8 mouse cellular contexts compared by ENCODE assay signal in the genomic region with DNA sequence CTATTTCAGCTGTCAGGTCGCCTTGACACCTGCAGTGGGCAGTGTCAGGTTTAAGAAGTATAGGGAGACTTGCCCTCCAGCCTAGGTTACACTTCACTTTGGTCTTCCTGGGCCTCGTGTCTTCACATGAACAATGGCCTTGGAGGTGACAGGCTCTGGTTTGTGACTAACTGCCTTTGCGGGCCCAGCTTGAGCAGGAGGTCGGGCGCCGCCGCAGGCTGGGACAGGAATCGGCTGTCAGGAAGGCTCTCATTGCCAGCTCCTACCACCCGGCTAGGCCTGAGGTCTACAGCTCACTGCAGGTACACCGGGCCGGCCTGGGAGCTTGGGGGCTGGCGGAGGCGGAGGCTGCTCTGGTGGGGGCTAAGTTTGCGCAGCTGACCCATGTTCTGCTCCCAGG. TPM values are rescaled to one million over a fixed set of nuclear protein-coding genes. Genes with fewer than 3 reads are reported as not detected.
A peak's percentile ranks its signal among the peaks of the same experiment; 100 is the strongest.
DNase-seq lines count a peak whose midpoint lies in the region; ATAC-seq lines count a peak whose summit lies in the region.

No protein-coding gene starts in this region.

- DNase-seq in urinary bladder, postnatal 14 days (ENCODE audit: low spot score) = peak; percentile 58
- DNase-seq in urinary bladder, postnatal 4 days (ENCODE audit: low spot score in 2 of 2) = no peak
- peak; percentile 65 for DNase-seq in c-Kit-positive CD71-positive TER-119-positive erythroid progenitor cells, embryonic 14.5 days (ENCODE audit: low spot score)
- peak; percentile 58 for DNase-seq in forebrain, embryonic 14.5 days (ENCODE audit: low spot score)
- DNase-seq in natural killer cell, adult 2 months (ENCODE audit: low spot score in 2 of 2) = peak; percentile 49 to 62
- peak; percentile 68 to 78 for DNase-seq in thymus, postnatal 36 days

- H3K4me3 ChIP-seq in forebrain, embryonic 14.5 days (ENCODE audit: low read depth, low read length) = peak overlapping the region; percentile 68
- peak overlapping the region; percentile 90 for H3K4me3 ChIP-seq in intestine, embryonic 15.5 days (replicated peaks)
- H3K4me3 ChIP-seq in liver, embryonic 12.5 days = peak overlapping the region; percentile 96

- ATAC-seq in forebrain, embryonic 14.5 days = no peak
- no peak for ATAC-seq in intestine, embryonic 15.5 days
- no peak for ATAC-seq in liver, embryonic 12.5 days

- peaks cover 13% of the 10 kb centered on the region for H3K36me3 ChIP-seq in forebrain, embryonic 14.5 days (ENCODE audit: control insufficient read depth, insufficient read depth, low read length)
- peaks cover 12% of the 10 kb centered on the region for H3K36me3 ChIP-seq in intestine, embryonic 15.5 days
- H3K36me3 ChIP-seq in liver, embryonic 12.5 days = peaks cover 23% of the 10 kb centered on the region

- H3K4me1 ChIP-seq in forebrain, embryonic 14.5 days (ENCODE audit: control insufficient read depth, insufficient read depth, low read length) = peaks cover 19% of the 10 kb centered on the region
- peaks cover 28% of the 10 kb centered on the region for H3K4me1 ChIP-seq in intestine, embryonic 15.5 days (replicated peaks)
- peaks cover 59% of the 10 kb centered on the region for H3K4me1 ChIP-seq in liver, embryonic 12.5 days

- peak overlapping the region; percentile 60 for H3K9ac ChIP-seq in forebrain, embryonic 14.5 days (ENCODE audit: low read length)
- peak overlapping the region; percentile 72 for H3K9ac ChIP-seq in intestine, embryonic 15.5 days
- peak overlapping the region; percentile 85 for H3K9ac ChIP-seq in liver, embryonic 12.5 days

- H3K4me2 ChIP-seq in forebrain, embryonic 14.5 days (ENCODE audit: low read length) = peak overlapping the region; percentile 69
- H3K4me2 ChIP-seq in intestine, embryonic 15.5 days (replicated peaks) = peak overlapping the region; percentile 78
- peak overlapping the region; percentile 96 for H3K4me2 ChIP-seq in liver, embryonic 12.5 days

- no peaks in the 10 kb centered on the region for H3K9me3 ChIP-seq in forebrain, embryonic 14.5 days (replicated peaks; ENCODE audit: control insufficient read depth, low read length)
- no peaks in the 10 kb centered on the region for H3K9me3 ChIP-seq in intestine, embryonic 15.5 days
- no peaks in the 10 kb centered on the region for H3K9me3 ChIP-seq in liver, embryonic 12.5 days (replicated peaks)

- H3K27me3 ChIP-seq in forebrain, embryonic 14.5 days (replicated peaks; ENCODE audit: control insufficient read depth, insufficient read depth, low read length) = no peaks in the 10 kb centered on the region
- H3K27me3 ChIP-seq in intestine, embryonic 15.5 days (replicated peaks) = no peaks in the 10 kb centered on the region
- no peaks in the 10 kb centered on the region for H3K27me3 ChIP-seq in liver, embryonic 12.5 days (replicated peaks)

- WGBS in forebrain, embryonic 14.5 days = 15% methylated on average over 14 of the region's 14 CpGs
- WGBS in intestine, embryonic 15.5 days = 14% methylated on average over 14 of the region's 14 CpGs
- 23% methylated on average over 14 of the region's 14 CpGs for WGBS in liver, embryonic 12.5 days (ENCODE audit: insufficient replicate concordance)

- H3K27ac ChIP-seq in forebrain, embryonic 14.5 days (ENCODE audit: low read depth, low read length) = no peak overlapping the region
- H3K27ac ChIP-seq in intestine, embryonic 15.5 days = peak overlapping the region; percentile 78
- H3K27ac ChIP-seq in liver, embryonic 12.5 days = peak overlapping the region; percentile 90

RNA-seq across cellular contexts. Expression of a gene that starts 0.9 kb away (rescaled TPM):
- 19.8 and 21.0 TPM in 2 replicates for polyA plus RNA-seq in forebrain, embryonic 14.5 days (2014; fragmentation: Nextera tagmentation; extraction: Ambion mirVana)
- 26.3 and 29.2 TPM in 2 replicates for polyA plus RNA-seq in intestine, embryonic 15.5 days (2015; fragmentation: Nextera tagmentation; extraction: Ambion mirVana)
- 19.1 and 20.2 TPM in 2 replicates for polyA plus RNA-seq in liver, embryonic 12.5 days (2016; fragmentation: Nextera tagmentation; extraction: Ambion mirVana)

RNA-seq across cellular contexts. Expression of a gene that starts 2.9 kb away (rescaled TPM):
- polyA plus RNA-seq in forebrain, embryonic 14.5 days (2014; fragmentation: Nextera tagmentation; extraction: Ambion mirVana) = 52.1 and 56.5 TPM in 2 replicates
- polyA plus RNA-seq in intestine, embryonic 15.5 days (2015; fragmentation: Nextera tagmentation; extraction: Ambion mirVana) = 90.8 and 95.4 TPM in 2 replicates
- polyA plus RNA-seq in liver, embryonic 12.5 days (2016; fragmentation: Nextera tagmentation; extraction: Ambion mirVana) = 94.1 and 100 TPM in 2 replicates

RNA-seq across cellular contexts. Expression of a gene that starts 17.4 kb away (rescaled TPM):
- 6.8 and 7.9 TPM in 2 replicates for polyA plus RNA-seq in forebrain, embryonic 14.5 days (2014; fragmentation: Nextera tagmentation; extraction: Ambion mirVana)
- polyA plus RNA-seq in intestine, embryonic 15.5 days (2015; fragmentation: Nextera tagmentation; extraction: Ambion mirVana) = 2.3 and 2.5 TPM in 2 replicates
- 5.0 and 5.6 TPM in 2 replicates for polyA plus RNA-seq in liver, embryonic 12.5 days (2016; fragmentation: Nextera tagmentation; extraction: Ambion mirVana)

Comparison
In these comparisons a context has a peak if more than half of its experiments do, and no peak if none do; other contexts are left out.
1. DNase-seq: peak in urinary bladder, postnatal 14 days (single experiment), c-Kit-positive CD71-positive TER-119-positive erythroid progenitor cells, embryonic 14.5 days (single experiment), forebrain, embryonic 14.5 days (single experiment), natural killer cell, adult 2 months (2 of 2) and thymus, postnatal 36 days (2 of 2); none in urinary bladder, postnatal 4 days (0 of 2).
2. Peak in every context shown above with its lines, with median percentiles within 50 percentile points of each other: H3K4me2 ChIP-seq, H3K4me3 ChIP-seq and H3K9ac ChIP-seq.